Mouse (Mus musculus) limb, embryonic 14.5 days (tissue): ENCODE measurements around the gene Rps6kb1. TPM values are rescaled to one million over a fixed set of nuclear protein-coding genes. Genes with fewer than 3 reads are reported as not detected.

Experiments
- ATAC-seq: fragments of 200-750 bp; cut with Nextera tagmentation; 2 replicates; pipeline ENCODE4 v1.8.0; 2017; ENCODE audit warnings: low read depth, moderate number of reproducible peaks, moderate TSS enrichment; ENCODE audit not compliant: low FRiP score
- DNase-seq: peaks from one replicate; pipeline ENCODE4 v3.0.0-alpha.2; 2015; ENCODE audit warnings: low spot score
- H3K27ac ChIP-seq: fragments of 300-500 bp; sonication (generic); replicated peaks from 2 replicates; pipeline ENCODE4 v1.5.1; 2014; ENCODE audit warnings: low read depth, mild to moderate bottlenecking, low read length, moderate library complexity, mixed read lengths
- H3K27me3 ChIP-seq: fragments of 300-500 bp; sonication (generic); 2 replicates; pipeline ENCODE4 v1.6.1; 2014; ENCODE audit warnings: low read length, mixed read lengths; ENCODE audit not compliant: control insufficient read depth, insufficient read depth
- H3K36me3 ChIP-seq: fragments of 300-500 bp; sonication (generic); 2 replicates; pipeline ENCODE4 v1.6.1; 2014; ENCODE audit warnings: mild to moderate bottlenecking, low read length, moderate library complexity, mixed read lengths; ENCODE audit not compliant: control insufficient read depth, insufficient read depth
- H3K4me1 ChIP-seq: fragments of 300-500 bp; sonication (generic); 2 replicates; pipeline ENCODE4 v1.6.1; 2014; ENCODE audit warnings: antibody characterized with exemption, low read length, mixed read lengths; ENCODE audit not compliant: control insufficient read depth, insufficient read depth
- H3K4me2 ChIP-seq: fragments of 300-500 bp; sonication (generic); replicated peaks from 2 replicates; pipeline ENCODE4 v1.6.1; 2014; ENCODE audit warnings: low read depth, mild to moderate bottlenecking, low read length, moderate library complexity; ENCODE audit not compliant: severe bottlenecking
- H3K4me3 ChIP-seq: fragments of 300-500 bp; sonication (generic); replicated peaks from 2 replicates; pipeline ENCODE4 v1.5.1; 2014; ENCODE audit warnings: low read length
- H3K9ac ChIP-seq: fragments of 300-500 bp; sonication (generic); 2 replicates; pipeline ENCODE4 v1.6.1; 2014; ENCODE audit warnings: mild to moderate bottlenecking, low read depth, low read length, moderate library complexity; ENCODE audit not compliant: severe bottlenecking
- H3K9me3 ChIP-seq: fragments of 300-500 bp; sonication (generic); 2 replicates; pipeline ENCODE4 v1.6.1; 2016; ENCODE audit warnings: low read length; ENCODE audit not compliant: control insufficient read depth
- POLR2A ChIP-seq: fragments of 200-500 bp; IDR thresholded peaks from 2 replicates; pipeline ENCODE4 v1.8.0; 2012; ENCODE audit warnings: inconsistent platforms, mild to moderate bottlenecking, moderate library complexity, borderline replicate concordance; ENCODE audit not compliant: insufficient read depth, insufficient read length; ENCODE audit errors: extremely low read depth
- WGBS: fragments of 180-500 bp; shearing (Covaris S2); extraction: QIAGEN DNeasy Blood & Tissue Kit; methylation state at CpG from one replicate; pipeline ENCODE4 v1.1.7; 2014; 5-methylcytosine and 5-hydroxymethylcytosine counted together
- polyA plus RNA-seq, 2 experiments: library from polyadenylated mRNA; depleted of rRNA in 1 of 2; stranded (reverse) in 1 of 2; unstranded in 1 of 2; fragments of >200 nt; fragmentation: Nextera tagmentation in 1 of 2; extraction: Ambion mirVana in 1 of 2; gene quantifications; 2 replicates each; pipeline versions ENCODE4 v1.2.1 to v1.2.3; 2012 to 2014

Gene Rps6kb1
- polyA plus RNA-seq, 2 experiments = 33.5 to 59.4 TPM

DNA sequence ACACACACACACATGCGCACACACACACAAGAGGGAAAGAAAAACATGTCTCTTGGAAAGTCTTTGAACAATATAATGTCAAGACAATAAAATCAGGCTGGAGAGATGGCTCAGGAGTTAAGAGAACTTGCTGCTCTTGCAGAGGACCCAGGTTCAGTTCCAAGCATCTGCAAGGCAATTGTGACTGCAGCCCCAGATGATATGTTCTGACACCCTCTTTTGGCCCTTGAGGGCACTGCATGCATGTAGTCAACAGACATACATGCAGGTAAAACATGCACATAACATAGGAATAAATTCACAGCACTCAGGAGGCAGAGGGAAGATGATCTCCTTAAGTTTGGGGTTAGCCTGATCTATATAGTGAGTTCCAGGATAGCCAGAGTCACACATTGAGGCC, 2.8 kb upstream of the Rps6kb1 start:
- H3K36me3 ChIP-seq = peaks cover 9% of the 10 kb centered on the region; the same call in 1 of the 2 replicates
- H3K4me3 ChIP-seq = no peak overlapping the region
- no peak overlapping the region for H3K4me2 ChIP-seq
- no peaks in the 10 kb centered on the region for H3K27me3 ChIP-seq
- TF ChIP-seq POLR2A = no peak
- ATAC-seq (no peak), DNase-seq (no peak)
- H3K9me3 ChIP-seq = no peaks in the 10 kb centered on the region
- no peak overlapping the region for H3K9ac ChIP-seq
- peaks cover 6% of the 10 kb centered on the region for H3K4me1 ChIP-seq
- H3K27ac ChIP-seq = no peak overlapping the region
- WGBS = 100% methylated on average over 1 of the region's 1 CpGs

DNA sequence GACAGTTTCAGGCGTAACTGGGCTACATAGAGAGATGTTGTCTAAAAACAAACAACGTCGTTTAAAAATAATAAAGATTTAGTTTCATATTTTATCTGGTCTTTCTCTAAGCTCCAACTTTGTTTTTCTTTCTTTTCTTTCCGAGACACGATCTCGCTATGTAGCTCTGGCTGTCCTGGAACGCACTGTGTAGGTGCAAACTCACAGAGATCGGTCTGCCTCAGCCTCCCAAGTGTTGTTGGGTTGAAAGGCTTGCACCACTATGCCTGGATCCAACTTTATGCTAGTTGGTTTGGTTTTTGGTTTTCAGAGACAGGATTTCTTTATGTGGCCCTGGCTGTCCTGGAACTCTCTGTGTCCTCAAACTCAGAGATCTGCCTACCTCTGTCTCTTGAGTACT, 951 bp upstream of the Rps6kb1 start:
- H3K4me1 ChIP-seq = peaks cover 6% of the 10 kb centered on the region
- H3K27ac ChIP-seq = no peak overlapping the region
- peak overlapping the region; percentile 52 for H3K9ac ChIP-seq
- no peaks in the 10 kb centered on the region for H3K27me3 ChIP-seq
- no peaks in the 10 kb centered on the region for H3K9me3 ChIP-seq
- no peak for DNase-seq
- 77% methylated on average over 8 of the region's 8 CpGs for WGBS
- H3K4me2 ChIP-seq = peak overlapping the region; percentile 60
- TF ChIP-seq POLR2A = no peak
- H3K4me3 ChIP-seq = peak overlapping the region; percentile 94
- ATAC-seq = no peak
- H3K36me3 ChIP-seq = peaks cover 9% of the 10 kb centered on the region; the same call in 1 of the 2 replicates

DNA sequence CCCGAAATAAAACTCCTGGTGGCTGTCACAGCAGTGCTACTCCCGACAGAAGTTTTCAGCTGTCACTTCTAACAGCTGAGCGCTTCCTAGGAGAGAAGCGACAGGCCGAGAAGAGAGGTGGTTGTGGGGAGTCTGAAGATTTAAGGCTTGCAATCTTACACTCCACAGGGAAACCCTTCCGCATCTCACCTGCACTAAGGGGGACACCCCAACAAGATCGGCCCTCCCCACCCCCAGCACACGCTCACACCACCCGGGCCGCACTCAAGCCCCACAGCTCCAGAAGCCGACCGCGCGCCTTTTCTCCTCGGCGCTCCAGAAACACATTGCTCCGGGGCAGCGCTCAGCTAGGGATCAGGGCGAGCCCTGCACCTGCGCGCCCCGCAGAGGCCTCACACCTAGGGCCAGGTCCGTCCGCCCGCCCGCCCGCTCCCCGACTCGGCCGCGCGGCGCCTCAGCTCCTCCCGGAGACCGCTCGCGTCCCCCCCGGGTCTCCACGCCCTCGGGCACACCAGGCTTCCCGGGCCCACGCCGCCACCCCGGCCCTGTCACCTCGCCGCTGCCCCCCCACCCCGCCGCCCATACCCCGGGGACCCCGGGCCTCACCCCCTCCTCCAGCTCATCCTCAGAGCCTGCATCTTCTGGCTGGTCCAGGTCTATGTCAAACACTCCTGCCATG, 506 bp downstream of the Rps6kb1 start:
- Histone ChIP-seq H3K36me3 (peaks cover under 1% of the 10 kb centered on the region; the same call in 1 of the 2 replicates), H3K9me3 (no peaks in the 10 kb centered on the region), H3K4me3 (peak overlapping the region; percentile 94), H3K4me2 (peak overlapping the region; percentile 73), H3K9ac (peak overlapping the region; percentile 95), H3K4me1 (peaks cover 6% of the 10 kb centered on the region), H3K27ac (peak overlapping the region; percentile 88), H3K27me3 (no peaks in the 10 kb centered on the region)
- 4% methylated on average over 44 of the region's 50 CpGs for WGBS
- peak; percentile 30 for DNase-seq
- TF ChIP-seq POLR2A = no peak
- peak; percentile 39 for ATAC-seq

DNA sequence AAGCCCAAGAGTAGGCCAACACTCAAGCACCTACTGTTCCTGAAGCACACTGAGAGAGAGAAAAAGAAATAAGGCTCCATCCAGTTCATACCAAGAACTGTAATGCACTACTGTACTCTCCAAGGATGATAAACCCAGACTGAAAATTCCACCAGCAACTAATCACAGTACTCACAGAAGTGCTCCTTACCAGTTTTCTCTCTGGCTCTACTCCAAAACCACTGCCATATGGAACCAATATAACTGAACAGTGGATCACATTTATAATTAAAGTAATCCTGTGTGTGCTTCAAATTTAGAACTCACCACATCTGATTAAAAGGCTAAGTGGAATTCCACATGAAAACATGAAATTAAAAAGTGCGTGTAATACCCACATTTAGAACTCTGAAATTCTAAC, 1.8 kb downstream of the Rps6kb1 start:
- TF ChIP-seq POLR2A = no peak
- H3K4me2 ChIP-seq = peak overlapping the region; percentile 73; the same call in 1 of the 2 replicates
- 46% methylated on average over 1 of the region's 1 CpGs for WGBS

DNA sequence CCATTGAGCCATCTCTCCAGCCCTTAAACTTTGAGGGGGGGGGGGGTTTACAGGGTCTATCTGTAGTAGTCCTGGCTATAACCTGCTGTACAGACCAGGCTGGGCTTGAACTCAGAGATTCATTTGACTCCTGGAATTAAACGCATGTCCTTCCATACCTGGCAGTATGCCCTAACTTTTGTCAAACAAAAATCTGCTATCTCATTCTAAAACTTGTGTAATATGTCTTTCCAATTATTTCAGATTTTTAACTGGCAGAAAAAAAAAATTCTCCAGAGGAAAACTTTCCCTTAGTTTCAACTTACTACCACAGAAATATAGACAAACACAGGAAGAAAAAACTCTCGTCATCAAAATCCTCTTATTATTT, 4.1 kb downstream of the Rps6kb1 start:
- no peaks in the 10 kb centered on the region for H3K27me3 ChIP-seq
- H3K9ac ChIP-seq = no peak overlapping the region
- no peaks in the 10 kb centered on the region for H3K36me3 ChIP-seq
- DNase-seq = no peak
- no peak overlapping the region for H3K4me3 ChIP-seq
- H3K27ac ChIP-seq = no peak overlapping the region
- H3K4me2 ChIP-seq = no peak overlapping the region
- H3K4me1 ChIP-seq = peaks cover 6% of the 10 kb centered on the region
- ATAC-seq = no peak
- no peak for TF ChIP-seq POLR2A
- WGBS = 95% methylated on average over 2 of the region's 2 CpGs
- no peaks in the 10 kb centered on the region for H3K9me3 ChIP-seq

More for the DNA sequence above, 1.8 kb downstream of the Rps6kb1 start:
- DNase-seq (peak; percentile 27), ATAC-seq (no peak)
- H3K4me3 ChIP-seq = peak overlapping the region; percentile 94
- H3K36me3 ChIP-seq = no peaks in the 10 kb centered on the region
- H3K27me3 ChIP-seq = no peaks in the 10 kb centered on the region
- H3K9ac ChIP-seq = no peak overlapping the region
- H3K4me1 ChIP-seq = peaks cover 6% of the 10 kb centered on the region
- no peaks in the 10 kb centered on the region for H3K9me3 ChIP-seq
- H3K27ac ChIP-seq = no peak overlapping the region
